Mouse (Mus musculus): ENCODE measurements around the gene Gm7982. TPM values are rescaled to one million over a fixed set of nuclear protein-coding genes. Genes with fewer than 3 reads are reported as not detected.
"Not testable (repeated sequence)": the region's sequence is repeated elsewhere in the genome, so short reads cannot be mapped to it uniquely, and the experiment has no call there.

Gene Gm7982
- not detected in 2 replicates for polyA plus RNA-seq (2015; fragmentation: Nextera tagmentation; extraction: Ambion mirVana)

GRCm38 (mm10) chr5:95741714-95742113 lies at the start of gene Gm7982:
TSS of gene Gm7982 (plus strand) at chr5:95742014.
- H3K4me2 ChIP-seq; H3K4me3 ChIP-seq; H3K9me3 ChIP-seq; H3K4me1 ChIP-seq (replicated peaks); H3K36me3 ChIP-seq; H3K27ac ChIP-seq; H3K27me3 ChIP-seq; H3K9ac ChIP-seq; ATAC-seq (ENCODE audit: low FRiP score): not testable (repeated sequence)
- no CpG with 5 or more reads among the region's 3 CpGs for WGBS

GRCm38 (mm10) chr5:95736073-95736472 lies 5.7 kb upstream of the Gm7982 start, which contains the start of gene Gm7978:
TSS of gene Gm7978 (minus strand) at chr5:95736173.
- not testable (repeated sequence) for H3K4me1 ChIP-seq (replicated peaks); H3K9me3 ChIP-seq; H3K36me3 ChIP-seq; H3K27me3 ChIP-seq; ATAC-seq (ENCODE audit: low FRiP score); H3K4me2 ChIP-seq; H3K9ac ChIP-seq; H3K4me3 ChIP-seq; H3K27ac ChIP-seq
- no CpG with 5 or more reads among the region's 1 CpGs for WGBS

GRCm38 (mm10) chr5:95775690-95776089 lies 33.9 kb downstream of the Gm7982 start, which contains the start of gene E330014E10Rik:
TSS of gene E330014E10Rik (plus strand) at chr5:95775990.
- H3K4me2 ChIP-seq; H3K4me3 ChIP-seq; H3K27ac ChIP-seq; H3K27me3 ChIP-seq; H3K9me3 ChIP-seq; H3K4me1 ChIP-seq (replicated peaks); H3K36me3 ChIP-seq; ATAC-seq (ENCODE audit: low FRiP score); H3K9ac ChIP-seq: not testable (repeated sequence)
- WGBS = no CpG with 5 or more reads among the region's 2 CpGs

Other genes starting within 250 kb of the Gm7982 start
- gene Gm3286, start 231.3 kb upstream of the Gm7982 start, polyA plus RNA-seq (2015; fragmentation: Nextera tagmentation; extraction: Ambion mirVana) = not detected in 2 replicates
- gene Gm7971, start 147.1 kb upstream of the Gm7982 start, polyA plus RNA-seq (2015; fragmentation: Nextera tagmentation; extraction: Ambion mirVana) = not detected in 2 replicates
- not detected in 2 replicates for gene Gm7978, start 5.8 kb upstream of the Gm7982 start, polyA plus RNA-seq (2015; fragmentation: Nextera tagmentation; extraction: Ambion mirVana)
- not detected in 2 replicates for gene E330014E10Rik, start 34.0 kb downstream of the Gm7982 start, polyA plus RNA-seq (2015; fragmentation: Nextera tagmentation; extraction: Ambion mirVana)
- gene Cxcl13, start 214.9 kb downstream of the Gm7982 start, polyA plus RNA-seq (2015; fragmentation: Nextera tagmentation; extraction: Ambion mirVana) = 0.14 TPM in 1 of 2 replicates, not detected in the other